Mouse (Mus musculus) MEL (cell line): ENCODE data around the gene Pxk. TPM values are rescaled to one million over a fixed set of nuclear protein-coding genes. Genes with fewer than 3 reads are reported as not detected.

Experiments used
- DNase-seq: peaks from one replicate; pipeline ENCODE4 v3.0.0; 2011; ENCODE audit warnings: low read depth, low spot score
- H3K27ac ChIP-seq: 2 replicates; pipeline ENCODE4 v1.5.1; 2012; ENCODE audit warnings: low read depth, mild to moderate bottlenecking, control low read depth, low read length, moderate library complexity; ENCODE audit not compliant: control insufficient read depth
- H3K27me3 ChIP-seq, 2 experiments: fragments of 150-350 bp in 1 of 2; sonication (generic) in 1 of 2; 2 replicates each; pipeline ENCODE4 v1.6.1; 2012; ENCODE audit warnings: low read length in 2 of 2, mild to moderate bottlenecking in 2 of 2, improper control_type of control experiment in 1 of 2, moderate library complexity in 1 of 2; ENCODE audit not compliant: insufficient read depth in 2 of 2, control insufficient read depth in 1 of 2
- H3K36me3 ChIP-seq, 2 experiments: 2 replicates each; pipeline ENCODE4 v1.6.1; 2012 to 2014; ENCODE audit warnings: low read length in 2 of 2, improper control_type of control experiment in 1 of 2, inconsistent platforms in 1 of 2, mild to moderate bottlenecking in 1 of 2; ENCODE audit not compliant: insufficient read depth in 2 of 2, control insufficient read depth in 1 of 2
- H3K4me1 ChIP-seq, 2 experiments: fragments of 150-350 bp in 1 of 2; sonication (generic) in 1 of 2; 2 replicates each; pipeline ENCODE4 v1.6.1; 2012; ENCODE audit warnings: low read length in 2 of 2, improper control_type of control experiment in 1 of 2, mild to moderate bottlenecking in 1 of 2; ENCODE audit not compliant: insufficient read depth in 2 of 2, control insufficient read depth in 1 of 2
- H3K4me3 ChIP-seq, 2 experiments: fragments of 150-350 bp in 1 of 2; sonication (generic) in 1 of 2; 2 replicates each; pipeline ENCODE4 v1.5.1; 2012; ENCODE audit warnings: low read depth in 2 of 2, low read length in 2 of 2, mild to moderate bottlenecking in 2 of 2, moderate library complexity in 2 of 2, control low read depth in 1 of 2, improper control_type of control experiment in 1 of 2; ENCODE audit not compliant: control insufficient read depth in 1 of 2, insufficient read depth in 1 of 2
- H3K79me2 ChIP-seq: 2 replicates; pipeline ENCODE4 v1.6.1; 2012; ENCODE audit warnings: mild to moderate bottlenecking, low read length, moderate library complexity; ENCODE audit not compliant: control insufficient read depth, poor library complexity, insufficient read depth
- H3K9ac ChIP-seq: 2 replicates; pipeline ENCODE4 v1.6.1; 2012; ENCODE audit warnings: low read depth, mild to moderate bottlenecking, control low read depth, low read length, moderate library complexity; ENCODE audit not compliant: control insufficient read depth, poor library complexity, severe bottlenecking
- H3K9me3 ChIP-seq: fragments of 150-350 bp; sonication (generic); replicated peaks from 2 replicates; pipeline ENCODE4 v1.6.1; 2012; ENCODE audit warnings: mild to moderate bottlenecking, low read length, improper control_type of control experiment, moderate library complexity; ENCODE audit not compliant: insufficient read depth
- BHLHE40 ChIP-seq: IDR thresholded peaks from 2 replicates; pipeline ENCODE4 v1.6.1; 2012; ENCODE audit warnings: low read depth, mild to moderate bottlenecking, inconsistent platforms, low read length, improper control_type of control experiment, borderline replicate concordance
- CHD2 ChIP-seq: IDR thresholded peaks from 2 replicates; pipeline ENCODE4 v1.6.1; 2011; ENCODE audit warnings: low read length, improper control_type of control experiment
- CTCF ChIP-seq, 3 experiments: IDR thresholded peaks in 2 of 3; conservative IDR thresholded peaks in 1 of 3; 2 replicates each; pipeline ENCODE4 v1.5.1; 2011 to 2012; ENCODE audit warnings: low read length in 3 of 3, low read depth in 2 of 3, mild to moderate bottlenecking in 2 of 3, improper control_type of control experiment in 1 of 3, inconsistent platforms in 1 of 3, mixed read lengths in 1 of 3, moderate library complexity in 1 of 3; ENCODE audit not compliant: control insufficient read depth in 1 of 3, insufficient read depth in 1 of 3, poor library complexity in 1 of 3, severe bottlenecking in 1 of 3
- E2F4 ChIP-seq: IDR thresholded peaks from 2 replicates; pipeline ENCODE4 v1.6.1; 2011; ENCODE audit warnings: low read depth, low read length, improper control_type of control experiment, borderline replicate concordance
- ELF1 ChIP-seq: IDR thresholded peaks from 2 replicates; pipeline ENCODE4 v1.6.1; 2014; ENCODE audit warnings: low read depth, mild to moderate bottlenecking, inconsistent platforms, low read length, improper control_type of control experiment, moderate library complexity
- ETS1 ChIP-seq: IDR thresholded peaks from 2 replicates; pipeline ENCODE4 v1.6.1; 2012; ENCODE audit warnings: low read depth, mild to moderate bottlenecking, inconsistent platforms, low read length, improper control_type of control experiment, moderate library complexity
- GABPA ChIP-seq: IDR thresholded peaks from 2 replicates; pipeline ENCODE4 v1.6.1; 2012; ENCODE audit warnings: low read depth, mild to moderate bottlenecking, inconsistent platforms, low read length, improper control_type of control experiment, moderate library complexity
- HCFC1 ChIP-seq: IDR thresholded peaks from 2 replicates; pipeline ENCODE4 v1.6.1; 2012; ENCODE audit warnings: low read depth, mild to moderate bottlenecking, inconsistent platforms, low read length, improper control_type of control experiment, moderate library complexity
- JUND ChIP-seq: IDR thresholded peaks from 2 replicates; pipeline ENCODE4 v1.6.1; 2011; ENCODE audit warnings: low read depth, mild to moderate bottlenecking, improper control_type of control experiment, low read length
- KAT2A ChIP-seq: conservative IDR thresholded peaks from 2 replicates; pipeline ENCODE4 v1.6.1; 2012; ENCODE audit warnings: low read depth, low read length, improper control_type of control experiment, inconsistent platforms
- MAX ChIP-seq: IDR thresholded peaks from 2 replicates; pipeline ENCODE4 v1.6.1; 2011; ENCODE audit warnings: low read length, improper control_type of control experiment
- MEF2A ChIP-seq: IDR thresholded peaks from 2 replicates; pipeline ENCODE4 v1.6.1; 2014; ENCODE audit warnings: low read depth, mild to moderate bottlenecking, inconsistent platforms, low read length, improper control_type of control experiment; ENCODE audit not compliant: poor library complexity, insufficient replicate concordance, severe bottlenecking; ENCODE audit errors: extremely low read depth
- MYC ChIP-seq: IDR thresholded peaks from 2 replicates; pipeline ENCODE4 v1.6.1; 2011; ENCODE audit warnings: low read depth, mild to moderate bottlenecking, low read length, improper control_type of control experiment, moderate library complexity
- NRF1 ChIP-seq: IDR thresholded peaks from 2 replicates; pipeline ENCODE4 v1.6.1; 2014; ENCODE audit warnings: low read depth, mild to moderate bottlenecking, inconsistent platforms, low read length, improper control_type of control experiment, moderate library complexity; ENCODE audit not compliant: poor library complexity, insufficient read depth, severe bottlenecking
- POLR2AphosphoS5 ChIP-seq: IDR thresholded peaks from 2 replicates; pipeline ENCODE4 v1.6.1; 2012; ENCODE audit warnings: low read depth, borderline replicate concordance, mild to moderate bottlenecking, inconsistent platforms, low read length, moderate library complexity, mixed read lengths
- RAD21 ChIP-seq: IDR thresholded peaks from 2 replicates; pipeline ENCODE4 v1.6.1; 2011; ENCODE audit warnings: mild to moderate bottlenecking, low read depth, low read length, improper control_type of control experiment
- RCOR1 ChIP-seq: IDR thresholded peaks from 2 replicates; pipeline ENCODE4 v1.6.1; 2012; ENCODE audit warnings: low read depth, mild to moderate bottlenecking, inconsistent platforms, low read length, improper control_type of control experiment
- SMC3 ChIP-seq: IDR thresholded peaks from 2 replicates; pipeline ENCODE4 v1.6.1; 2011; ENCODE audit warnings: low read depth, low read length, improper control_type of control experiment
- TBP ChIP-seq: IDR thresholded peaks from 2 replicates; pipeline ENCODE4 v1.8.0; 2011; ENCODE audit warnings: low read depth, low read length, improper control_type of control experiment
- UBTF ChIP-seq: IDR thresholded peaks from 2 replicates; pipeline ENCODE4 v1.6.1; 2012; ENCODE audit warnings: low read depth, mild to moderate bottlenecking, inconsistent platforms, low read length, improper control_type of control experiment, moderate library complexity, borderline replicate concordance; ENCODE audit not compliant: insufficient read depth
- USF1 ChIP-seq: IDR thresholded peaks from 2 replicates; pipeline ENCODE4 v1.6.1; 2014; ENCODE audit warnings: low read depth, mild to moderate bottlenecking, inconsistent platforms, low read length, improper control_type of control experiment, moderate library complexity
- USF2 ChIP-seq, 2 experiments: IDR thresholded peaks; 2 replicates each; pipeline ENCODE4 v1.6.1; 2011 to 2012; ENCODE audit warnings: improper control_type of control experiment in 2 of 2, low read length in 2 of 2, borderline replicate concordance in 1 of 2, inconsistent platforms in 1 of 2, low read depth in 1 of 2, mild to moderate bottlenecking in 1 of 2; ENCODE audit not compliant: insufficient read depth in 1 of 2
- ZC3H11A ChIP-seq: IDR thresholded peaks from 2 replicates; pipeline ENCODE4 v1.6.1; 2012; ENCODE audit warnings: low read depth, mild to moderate bottlenecking, inconsistent platforms, low read length, improper control_type of control experiment
- polyA plus RNA-seq, 2 experiments: library from polyadenylated mRNA; stranded (reverse) in 1 of 2; unstranded in 1 of 2; fragments of >175 nt in 1 of 2; fragments of >200 nt in 1 of 2; gene quantifications; 2 replicates each; pipeline versions ENCODE4 v1.2.1 to v1.2.4; 2012; ENCODE audit warnings: low replicate concordance in 2 of 2, low read depth in 1 of 2; ENCODE audit not compliant: insufficient read length in 2 of 2, insufficient read depth in 1 of 2, missing spikeins in 1 of 2
- total RNA-seq: library from RNA; depleted of rRNA; stranded (reverse); fragments of 300-350 nt; gene quantifications from 2 replicates; pipeline ENCODE4 v1.2.3, GENCODE M21; 2012

Pxk gene
- total and polyA plus RNA-seq, 3 experiments: 5.9 to 12.9 TPM; not detected in 1

- Histone ChIP-seq H3K27me3 (peaks cover 0 to 2% of the 10 kb centered on the region in 2 experiments; a peak in 3 of 4 replicates), H3K27ac (no peak overlapping the region)
- TF ChIP-seq RAD21 (peak; percentile 42), UBTF (no peak), CTCF (IDR thresholded peaks at IDR 0.05 in 2 of 3, conservative IDR thresholded peaks at IDR 0.05 in 1 of 3; ENCODE audit: control insufficient read depth in 1 of 3, insufficient read depth in 1 of 3, low read depth in 2 of 3, low read length in 3 of 3, poor library complexity in 1 of 3, severe bottlenecking in 1 of 3) (peak; percentile 57 to 65 (median 61)), MAX (no peak), SMC3 (peak; percentile 33)
- TF ChIP-seq, all 39 proteins: peak for 3
- DNase-seq: peak; percentile 50
- no peak overlapping the region for H3K9ac ChIP-seq
- H3K79me2 ChIP-seq: no peaks in the 10 kb centered on the region
- H3K36me3 ChIP-seq: no peaks in the 10 kb centered on the region
- no peaks in the 10 kb centered on the region for H3K4me1 ChIP-seq
- H3K9me3 ChIP-seq: no peaks in the 10 kb centered on the region
- H3K4me3 ChIP-seq: no peak overlapping the region
Observed at GRCm38 (mm10) chr14:8183330-8183729, 85.3 kb downstream of the Pxk start.

DNA sequence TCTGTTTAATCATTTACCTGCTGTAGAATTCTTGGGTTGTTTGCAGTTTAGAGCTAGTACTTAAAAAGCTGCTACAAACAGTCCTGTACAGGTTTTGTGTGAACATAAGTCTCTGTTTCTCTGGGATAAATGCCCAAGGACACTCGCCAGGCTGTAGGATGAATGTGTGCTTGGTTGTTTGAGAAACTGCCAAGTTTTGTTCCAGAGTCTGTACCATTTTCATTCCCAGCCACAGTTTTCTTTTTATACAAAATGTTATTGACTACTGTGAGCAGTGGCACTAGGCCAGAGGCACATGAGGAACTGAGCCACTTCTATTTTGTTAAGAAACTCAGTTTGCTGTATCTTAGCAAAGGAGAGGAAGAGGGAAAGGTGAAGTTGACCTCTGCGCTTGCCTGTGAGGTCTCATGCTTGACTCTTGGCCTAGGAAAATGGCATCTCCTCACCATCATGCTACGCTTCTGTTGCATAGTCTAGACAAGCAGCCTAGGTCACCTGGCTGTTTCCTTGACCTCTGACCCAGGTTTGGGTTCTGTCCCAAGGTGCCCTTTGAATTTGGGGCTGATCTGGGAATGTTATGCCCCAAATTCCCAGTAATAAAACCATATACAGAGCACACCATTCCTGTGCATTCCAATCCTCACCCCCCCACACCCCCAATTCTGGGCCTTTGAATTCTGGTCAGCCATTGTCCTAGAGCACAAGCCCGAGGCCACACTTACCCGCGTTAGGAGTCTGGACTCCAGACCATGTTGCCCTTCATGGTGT lies 88.5 kb downstream of the Pxk start:
- TF ChIP-seq KAT2A: no peak
- TF ChIP-seq POLR2AphosphoS5: no peak
- TF ChIP-seq USF1: no peak
- TF ChIP-seq BHLHE40: no peak
- TF ChIP-seq ZC3H11A: no peak
- no peak for TF ChIP-seq MYC
- no peak for TF ChIP-seq USF2 (IDR thresholded peaks at IDR 0.05; ENCODE audit: borderline replicate concordance in 1 of 2, insufficient read depth in 1 of 2, low read depth in 1 of 2, low read length in 2 of 2)
- no peak for TF ChIP-seq ETS1
- no peak for TF ChIP-seq GABPA
- TF ChIP-seq RCOR1: no peak
- no peak for TF ChIP-seq JUND
- TF ChIP-seq MEF2A: no peak
- no peak for TF ChIP-seq ELF1
- no peak for TF ChIP-seq RAD21
- no peak for TF ChIP-seq HCFC1
- TF ChIP-seq E2F4: no peak
- TF ChIP-seq NRF1: no peak
- no peak for TF ChIP-seq CHD2
- TF ChIP-seq TBP: no peak
- TF ChIP-seq UBTF: no peak

More for the DNA sequence above, 88.5 kb downstream of the Pxk start:
- Histone ChIP-seq H3K27me3 (no peaks in the 10 kb centered on the region), H3K9ac (no peak overlapping the region), H3K4me1 (peaks cover 4% of the 10 kb centered on the region in 2 experiments; a peak in 2 of 4 replicates), H3K79me2 (no peaks in the 10 kb centered on the region), H3K9me3 (no peaks in the 10 kb centered on the region), H3K4me3 (no peak overlapping the region), H3K36me3 (peaks cover 0 to 3% of the 10 kb centered on the region in 2 experiments; a peak in 1 of 4 replicates), H3K27ac (no peak overlapping the region)
- no peak for DNase-seq
